Mouse (Mus musculus) heart, embryonic 12.5 days (tissue): ENCODE data around the gene Olfr78. TPM values are rescaled to one million over a fixed set of nuclear protein-coding genes. Genes with fewer than 3 reads are reported as not detected.

Source experiments
- polyA plus RNA-seq: library from polyadenylated mRNA; unstranded; fragments of >200 nt; fragmentation: Nextera tagmentation; extraction: Ambion mirVana; gene quantifications from 2 replicates; pipeline ENCODE4 v1.2.1, GENCODE M21; 2016

Olfr78 gene
- polyA plus RNA-seq, 1 experiment from 2014 or later, result not detected

Other genes starting within 250 kb of the Olfr78 start
- not detected in 2 replicates for gene Olfr547, start 224.7 kb downstream of the Olfr78 start, polyA plus RNA-seq
- not detected in 2 replicates for gene Olfr548-ps1, start 218.6 kb downstream of the Olfr78 start, polyA plus RNA-seq
- gene Olfr549, start 209.6 kb downstream of the Olfr78 start, polyA plus RNA-seq, result not detected in 2 replicates
- 0.46 and 0.49 TPM in 2 replicates for gene Trim21, start 194.0 kb downstream of the Olfr78 start, polyA plus RNA-seq
- not detected in 2 replicates for gene Olfr550, start 188.0 kb downstream of the Olfr78 start, polyA plus RNA-seq
- not detected in 2 replicates for gene Olfr551, start 167.6 kb downstream of the Olfr78 start, polyA plus RNA-seq
- not detected in 2 replicates for gene Olfr552, start 161.7 kb downstream of the Olfr78 start, polyA plus RNA-seq
- gene Olfr553, start 141.3 kb downstream of the Olfr78 start, polyA plus RNA-seq, result not detected in 2 replicates
- not detected in 2 replicates for gene Olfr554, start 121.0 kb downstream of the Olfr78 start, polyA plus RNA-seq
- gene Olfr555, start 100.6 kb downstream of the Olfr78 start, polyA plus RNA-seq, result not detected in 2 replicates
- gene Olfr556, start 94.6 kb downstream of the Olfr78 start, polyA plus RNA-seq, result not detected in 2 replicates
- 14.1 and 14.7 TPM in 2 replicates for gene Trim68, start 72.1 kb downstream of the Olfr78 start, polyA plus RNA-seq
- gene Olfr557, start 63.6 kb downstream of the Olfr78 start, polyA plus RNA-seq, result not detected in 2 replicates
- not detected in 2 replicates for gene Olfr558, start 57.3 kb downstream of the Olfr78 start, polyA plus RNA-seq
- gene Olfr33, start 40.4 kb downstream of the Olfr78 start, polyA plus RNA-seq, result not detected in 2 replicates
- not detected in 2 replicates for gene Olfr559, start 32.0 kb downstream of the Olfr78 start, polyA plus RNA-seq
- gene Olfr560, start 105 bp downstream of the Olfr78 start, polyA plus RNA-seq, result not detected in 2 replicates
- not detected in 2 replicates for gene Olfr561, start 11.8 kb upstream of the Olfr78 start, polyA plus RNA-seq
- gene Olfr564, start 44.0 kb upstream of the Olfr78 start, polyA plus RNA-seq, result not detected in 2 replicates
- not detected in 2 replicates for gene Olfr566, start 99.3 kb upstream of the Olfr78 start, polyA plus RNA-seq
- not detected in 2 replicates for gene Olfr568, start 117.7 kb upstream of the Olfr78 start, polyA plus RNA-seq
- gene Olfr569, start 131.4 kb upstream of the Olfr78 start, polyA plus RNA-seq, result not detected in 2 replicates
- not detected in 2 replicates for gene Olfr570, start 135.1 kb upstream of the Olfr78 start, polyA plus RNA-seq
- not detected in 2 replicates for gene Olfr571, start 158.1 kb upstream of the Olfr78 start, polyA plus RNA-seq
- not detected in 2 replicates for gene Olfr572, start 164.9 kb upstream of the Olfr78 start, polyA plus RNA-seq
- gene Olfr573-ps1, start 183.1 kb upstream of the Olfr78 start, polyA plus RNA-seq, result not detected in 2 replicates
- not detected in 2 replicates for gene Olfr574, start 189.0 kb upstream of the Olfr78 start, polyA plus RNA-seq
- not detected in 2 replicates for gene Olfr575, start 199.3 kb upstream of the Olfr78 start, polyA plus RNA-seq
- gene Olfr576, start 203.2 kb upstream of the Olfr78 start, polyA plus RNA-seq, result not detected in 2 replicates
- not detected in 2 replicates for gene Olfr577, start 216.5 kb upstream of the Olfr78 start, polyA plus RNA-seq
- gene Olfr578, start 229.9 kb upstream of the Olfr78 start, polyA plus RNA-seq, result not detected in 2 replicates